Mouse (Mus musculus): ENCODE data around the gene Setdb1.

Setdb1 gene

DNA sequence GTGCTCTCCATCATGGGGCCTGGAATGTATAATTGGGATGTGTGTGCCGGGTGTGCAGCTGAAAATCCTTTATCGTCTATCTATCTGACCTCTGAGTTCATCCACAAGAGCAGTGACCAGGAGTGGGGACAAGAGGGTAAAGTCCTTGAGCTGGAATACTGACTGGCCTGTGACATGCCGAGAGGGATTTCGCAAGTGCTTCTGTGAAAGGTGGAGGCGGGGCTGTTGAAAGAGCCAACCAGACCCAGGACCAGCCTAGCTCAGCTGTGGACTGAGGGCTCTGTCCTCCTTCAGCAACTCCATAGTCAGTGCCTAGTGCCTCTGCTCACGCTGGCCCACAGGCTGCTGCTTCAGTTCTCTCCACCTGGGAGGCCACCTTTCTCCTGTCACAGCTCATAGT is 38.5 kb downstream of the Setdb1 start:
- DNase-seq (ENCODE audit: low spot score) = peak; percentile 38

GRCm38 (mm10) chr3:95317414-95318080 is 39.5 kb downstream of the Setdb1 start:
- peak; percentile 62 for DNase-seq (ENCODE audit: low spot score)

GRCm38 (mm10) chr3:95315844-95316550 is 41.0 kb downstream of the Setdb1 start:
- DNase-seq (ENCODE audit: low spot score) = no peak

DNA sequence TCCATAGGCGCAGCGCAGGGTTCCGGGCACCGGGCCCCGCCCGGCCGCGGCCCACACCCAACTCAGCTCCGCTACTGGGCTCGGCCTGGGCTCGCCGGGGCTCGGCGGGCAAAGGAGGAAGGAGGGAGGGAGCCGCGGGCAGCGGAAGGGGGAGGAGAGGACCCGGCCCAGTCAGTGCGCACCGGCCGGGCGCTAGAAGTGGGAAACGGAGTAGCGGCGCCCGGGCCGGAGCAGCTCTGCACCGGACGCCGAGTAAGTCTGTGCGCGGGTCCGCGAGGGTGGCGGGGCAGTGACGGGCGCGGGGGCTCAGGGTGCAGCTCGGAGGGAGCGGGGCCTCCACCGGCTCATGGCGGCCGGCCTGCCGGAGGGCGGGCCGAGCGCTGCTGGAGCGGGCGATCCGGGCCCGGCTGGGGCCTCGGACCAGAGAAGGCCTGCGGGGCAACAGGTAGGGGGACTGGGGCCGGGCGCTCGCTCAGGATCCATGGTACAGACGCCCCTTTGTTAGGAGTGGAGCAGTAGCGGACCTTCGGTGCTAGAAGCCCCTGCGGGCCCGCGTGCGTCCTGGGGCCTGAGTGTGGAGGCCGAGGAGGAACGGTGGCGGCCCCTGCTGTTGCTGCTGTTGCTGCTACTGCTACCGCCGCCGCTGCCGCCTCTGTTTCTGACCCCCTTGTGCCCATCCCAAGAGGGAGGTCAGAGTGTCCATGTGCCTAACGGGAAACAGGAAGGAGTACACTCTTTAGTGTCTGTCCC is 41.7 kb downstream of the Setdb1 start:
- peak; percentile 95 for DNase-seq (ENCODE audit: low spot score)

DNA sequence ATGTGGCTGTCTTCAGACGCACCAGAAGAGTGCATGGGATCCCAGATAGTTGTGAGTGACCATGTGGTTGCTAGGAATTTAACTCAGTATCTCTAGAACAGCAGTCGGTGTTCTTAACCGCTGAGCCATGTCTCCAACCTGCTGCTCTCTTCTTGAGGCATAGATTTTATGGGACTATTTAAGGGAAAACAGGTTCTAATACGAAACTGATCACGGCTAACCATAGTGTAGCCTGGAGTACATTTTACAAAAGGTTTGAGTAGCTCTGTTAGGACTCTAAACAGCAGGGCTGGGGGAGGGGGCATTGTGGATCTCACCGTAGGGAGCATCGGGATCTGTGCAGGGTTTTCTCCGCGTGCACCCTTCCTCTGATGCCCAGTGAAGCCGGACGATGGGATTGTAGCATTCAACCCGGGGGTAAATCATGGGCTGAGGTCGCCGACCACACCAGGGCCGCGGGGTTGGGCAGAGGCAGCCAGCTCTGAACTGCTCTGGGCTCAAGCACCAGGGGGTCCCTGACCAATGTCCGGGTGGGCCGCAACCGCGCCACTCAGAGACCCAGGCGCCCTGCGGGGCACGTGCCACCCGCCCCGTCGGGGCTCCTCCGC is 42.4 kb downstream of the Setdb1 start, which contains the start of gene Cers2:
Gene Cers2, plus strand, starts transcription at position 306 of the 608 bp plus-strand sequence.
- no peak for DNase-seq (ENCODE audit: low spot score)

DNA sequence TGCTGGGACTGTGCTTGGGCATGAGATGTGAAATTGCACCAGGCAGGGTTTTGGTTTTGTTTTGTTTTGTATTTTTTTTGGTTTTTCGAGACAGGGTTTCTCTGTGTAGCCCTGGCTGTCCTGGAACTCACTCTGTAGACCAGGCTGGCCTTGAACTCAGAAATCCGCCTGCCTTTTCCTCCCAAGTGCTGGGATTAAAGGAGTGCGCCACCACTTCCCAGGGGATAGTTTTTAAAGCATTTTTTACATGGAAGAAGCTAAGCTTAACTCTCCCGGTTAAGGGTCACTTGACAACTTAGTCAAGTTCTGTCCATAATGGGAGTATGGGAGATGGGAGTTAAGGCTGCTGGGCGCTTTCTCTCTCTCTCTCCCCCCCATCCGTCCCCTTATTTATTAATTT is 42.9 kb downstream of the Setdb1 start:
- DNase-seq (ENCODE audit: low spot score) = no peak

DNA sequence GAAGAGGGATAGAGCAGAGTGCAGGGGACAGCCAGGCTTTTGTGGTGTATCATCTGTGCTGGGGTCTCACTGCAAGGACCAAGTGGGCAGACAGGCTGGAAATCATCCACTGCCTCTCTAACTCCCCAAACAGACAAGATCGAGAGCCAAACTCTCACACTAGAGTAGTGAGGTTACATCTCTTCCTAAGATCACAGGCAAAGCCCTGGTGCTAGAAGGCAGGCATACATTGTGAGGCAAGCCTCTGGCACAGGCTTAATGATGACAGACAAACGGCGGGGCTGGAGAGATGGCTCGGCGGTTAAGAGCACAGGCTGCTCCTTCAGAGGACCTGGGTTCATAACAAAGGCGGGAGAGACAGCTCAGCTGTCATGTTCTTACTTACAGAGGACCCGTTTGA is 43.5 kb downstream of the Setdb1 start:
- no peak for DNase-seq (ENCODE audit: low spot score)

DNA sequence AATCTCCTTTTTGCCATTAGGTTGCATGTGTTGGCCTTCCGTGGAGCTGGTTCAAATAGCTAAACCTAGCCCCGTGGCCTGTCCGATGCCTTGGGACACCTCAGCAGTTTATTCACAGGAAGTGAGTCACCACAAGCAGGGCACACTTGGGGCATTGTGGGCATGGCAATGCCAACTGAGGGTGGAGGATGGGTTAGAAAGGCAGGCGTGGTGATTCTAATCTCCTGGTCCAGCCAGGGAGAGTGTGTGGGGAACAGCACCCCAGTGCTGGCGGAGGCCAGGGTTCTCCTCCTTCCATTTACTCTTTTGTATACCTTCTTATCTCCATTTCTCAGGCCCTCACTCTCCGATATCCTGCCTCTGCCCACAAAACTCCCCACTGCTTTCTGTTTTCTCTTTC is 44.4 kb downstream of the Setdb1 start:
- no peak for DNase-seq (ENCODE audit: low spot score)

DNA sequence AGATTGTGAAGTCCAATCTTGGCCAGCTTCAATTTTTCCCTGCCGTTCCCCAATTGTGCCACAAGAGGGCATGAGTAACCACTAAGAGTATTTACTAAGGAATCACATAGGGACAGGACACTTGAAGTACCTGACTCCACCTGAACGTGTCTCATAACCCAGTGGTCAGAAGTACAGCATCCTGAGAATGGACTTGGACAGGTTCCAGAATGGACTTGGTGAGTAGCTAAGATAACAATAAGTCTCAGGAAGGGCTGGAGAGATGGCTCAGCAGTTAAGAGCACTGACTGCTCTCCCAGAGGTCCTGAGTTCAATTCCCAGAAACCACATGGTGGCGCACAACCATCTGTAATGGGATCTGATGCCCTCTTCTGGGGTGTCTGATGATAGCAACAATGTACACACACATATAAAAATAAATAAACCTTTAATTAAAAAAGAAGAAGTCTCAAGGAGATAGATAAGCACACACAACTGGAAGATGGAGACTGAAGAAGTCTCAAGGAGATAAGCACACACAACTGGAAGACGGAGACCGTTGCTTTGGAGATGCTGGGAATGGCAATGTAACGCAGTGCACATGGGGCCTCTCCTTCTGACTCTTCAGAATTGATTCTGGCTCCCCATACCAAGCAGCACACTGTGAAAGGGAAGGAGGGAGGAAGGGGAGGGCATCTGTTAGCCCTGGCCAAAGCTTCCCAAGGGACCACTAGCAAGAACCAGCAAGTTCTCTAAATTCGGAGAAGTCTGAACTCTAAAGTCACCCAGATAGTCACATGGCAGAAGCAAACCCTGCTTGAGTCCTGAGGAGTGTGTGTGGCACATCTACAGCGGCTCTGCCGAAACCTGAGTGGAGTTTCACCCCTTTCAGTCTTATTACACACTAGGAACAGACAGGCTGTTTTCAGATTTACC is 45.8 kb downstream of the Setdb1 start:
- DNase-seq (ENCODE audit: low spot score) = peak; percentile 47

DNA sequence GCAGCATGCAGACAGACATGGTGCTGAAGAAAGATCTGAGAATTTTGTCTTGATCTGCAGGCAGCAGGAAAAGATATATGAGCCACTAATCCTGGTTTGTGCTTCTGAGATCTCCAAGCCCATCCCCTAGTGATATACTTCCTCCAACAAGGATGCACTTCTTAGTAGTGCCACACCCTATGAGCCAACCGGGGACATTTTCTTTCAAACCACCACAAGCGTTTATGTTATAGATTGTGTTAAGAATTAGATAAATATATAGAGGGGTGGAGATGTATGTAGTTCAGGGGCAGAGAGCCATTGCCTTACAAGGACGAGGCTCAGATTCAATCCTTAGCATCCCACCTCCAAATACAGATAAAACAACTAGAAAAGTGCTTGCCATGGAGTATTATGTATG is 46.5 kb downstream of the Setdb1 start:
- no peak for DNase-seq (ENCODE audit: low spot score)

DNA sequence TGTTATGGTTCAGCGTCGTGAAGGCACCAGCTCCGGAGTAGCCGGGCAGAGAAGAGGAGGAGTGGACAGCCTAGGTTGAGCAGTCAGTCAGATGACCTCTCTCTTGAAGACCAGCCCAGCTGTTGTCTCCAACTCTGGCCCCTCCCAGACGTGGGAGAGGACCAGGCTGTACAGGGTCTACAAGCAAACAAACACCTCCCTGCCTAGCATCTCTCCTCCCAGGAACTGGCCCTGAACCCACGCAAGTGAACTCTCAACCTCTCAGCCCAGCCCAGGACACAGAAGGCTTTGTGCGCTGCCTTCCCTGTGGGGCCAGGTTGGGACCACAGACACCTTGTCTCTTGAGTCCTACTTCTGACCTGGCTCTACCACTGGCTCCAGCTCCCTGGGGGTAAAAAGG is 49.9 kb downstream of the Setdb1 start, which contains the start of gene Anxa9:
Gene Anxa9, minus strand, starts transcription at position 77 of the 400 bp plus-strand sequence.
- DNase-seq (ENCODE audit: low spot score) = no peak

- no peak for DNase-seq (ENCODE audit: low spot score)
Measured at GRCm38 (mm10) chr3:95306244-95306643, 50.8 kb downstream of the Setdb1 start.

GRCm38 (mm10) chr3:95301204-95301796 is 55.7 kb downstream of the Setdb1 start:
- DNase-seq (ENCODE audit: low spot score) = no peak

DNA sequence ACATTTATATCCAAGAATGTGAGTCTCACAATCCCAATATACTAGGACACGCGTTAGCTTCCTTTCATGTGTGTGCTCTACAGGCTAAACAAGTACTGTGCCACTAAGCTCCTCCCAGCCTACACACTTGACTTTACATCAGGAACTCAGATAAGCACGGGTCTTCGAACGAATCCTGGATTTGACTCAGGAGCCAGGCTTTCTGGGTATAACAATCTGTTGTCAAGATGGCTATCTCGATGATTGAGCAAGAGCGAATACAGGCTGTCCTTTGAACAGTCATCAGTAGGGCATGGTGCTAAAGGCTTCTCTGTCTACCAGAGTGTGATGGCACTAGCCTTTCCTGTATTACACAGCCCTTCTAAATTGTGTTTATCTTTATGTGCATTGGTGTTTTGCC is 59.0 kb downstream of the Setdb1 start:
- no peak for DNase-seq (ENCODE audit: low spot score)

- DNase-seq (ENCODE audit: low spot score) = peak; percentile 43
Measured at GRCm38 (mm10) chr3:95296103-95296469, 60.9 kb downstream of the Setdb1 start.

- peak; percentile 45 for DNase-seq (ENCODE audit: low spot score)
Measured at GRCm38 (mm10) chr3:95295321-95296102, 61.5 kb downstream of the Setdb1 start.

GRCm38 (mm10) chr3:95294718-95295117 is 62.3 kb downstream of the Setdb1 start:
- DNase-seq (ENCODE audit: low spot score) = no peak

DNA sequence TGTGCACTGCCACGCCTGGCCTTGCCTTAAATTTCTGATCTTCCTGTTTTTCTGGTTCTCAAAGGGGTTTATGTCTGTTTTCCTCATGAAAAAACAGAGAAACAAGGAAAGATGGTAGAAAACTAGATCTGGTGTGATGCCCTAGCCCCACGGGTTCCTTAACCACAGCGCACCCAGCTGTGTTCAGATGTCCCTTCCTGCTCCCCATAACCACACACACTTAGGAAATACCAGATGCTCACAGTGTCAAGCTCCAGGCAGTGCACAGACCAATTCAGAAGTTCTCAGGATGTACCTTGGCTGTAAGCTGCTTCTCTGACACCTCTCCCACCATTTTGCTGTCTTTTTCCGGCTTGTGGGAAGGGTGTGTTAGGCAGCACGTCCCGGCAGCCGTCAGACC is 62.7 kb downstream of the Setdb1 start:
- DNase-seq (ENCODE audit: low spot score) = no peak

GRCm38 (mm10) chr3:95293537-95293936 is 63.5 kb downstream of the Setdb1 start:
- DNase-seq (ENCODE audit: low spot score) = no peak

- DNase-seq (ENCODE audit: low spot score) = no peak
Measured at GRCm38 (mm10) chr3:95292899-95293298, 64.1 kb downstream of the Setdb1 start.
